Mouse (Mus musculus) midbrain, embryonic 16.5 days (tissue): ENCODE data around the gene T. TPM values are rescaled to one million over a fixed set of nuclear protein-coding genes. Genes with fewer than 3 reads are reported as not detected.

Source experiments
- ATAC-seq: fragments of 200-750 bp; cut with Nextera tagmentation; 2 replicates; pipeline ENCODE4 v1.8.0; 2017; ENCODE audit warnings: moderate TSS enrichment
- H3K27ac ChIP-seq: fragments of 300-500 bp; sonication (generic); 2 replicates; pipeline ENCODE4 v1.5.1; 2014; ENCODE audit warnings: mild to moderate bottlenecking, low read length, mixed read lengths
- H3K27me3 ChIP-seq: fragments of 300-500 bp; sonication (generic); 2 replicates; pipeline ENCODE4 v1.6.1; 2014; ENCODE audit warnings: low read depth, low read length, mixed read lengths; ENCODE audit not compliant: control insufficient read depth, insufficient read depth
- H3K36me3 ChIP-seq: fragments of 300-500 bp; sonication (generic); 2 replicates; pipeline ENCODE4 v1.6.1; 2014; ENCODE audit warnings: mild to moderate bottlenecking, low read length, moderate library complexity, mixed read lengths; ENCODE audit not compliant: control insufficient read depth, insufficient read depth
- H3K4me1 ChIP-seq: fragments of 300-500 bp; sonication (generic); 2 replicates; pipeline ENCODE4 v1.6.1; 2014; ENCODE audit warnings: mild to moderate bottlenecking, low read length, mixed read lengths; ENCODE audit not compliant: control insufficient read depth, insufficient read depth
- H3K4me2 ChIP-seq: fragments of 300-500 bp; sonication (generic); 2 replicates; pipeline ENCODE4 v1.6.1; 2014; ENCODE audit warnings: mild to moderate bottlenecking, low read length, mixed read lengths
- H3K4me3 ChIP-seq: fragments of 300-500 bp; sonication (generic); 2 replicates; pipeline ENCODE4 v1.5.1; 2014; ENCODE audit warnings: low read depth, mild to moderate bottlenecking, low read length, moderate library complexity, mixed read lengths
- H3K9ac ChIP-seq: fragments of 300-500 bp; sonication (generic); 2 replicates; pipeline ENCODE4 v1.6.1; 2014; ENCODE audit warnings: low read depth, low read length, mixed read lengths
- H3K9me3 ChIP-seq: fragments of 300-500 bp; sonication (generic); replicated peaks from 2 replicates; pipeline ENCODE4 v1.6.1; 2014; ENCODE audit warnings: mild to moderate bottlenecking, low read length, mixed read lengths; ENCODE audit not compliant: control insufficient read depth, poor library complexity, severe bottlenecking
- WGBS: fragments of 180-500 bp; shearing (Covaris S2); extraction: QIAGEN DNeasy Blood & Tissue Kit; methylation state at CpG from one replicate; pipeline ENCODE4 v1.1.7; 2014; 5-methylcytosine and 5-hydroxymethylcytosine counted together
- polyA plus RNA-seq: library from polyadenylated mRNA; unstranded; fragments of >200 nt; fragmentation: Nextera tagmentation; extraction: Ambion mirVana; gene quantifications from 2 replicates; pipeline ENCODE4 v1.2.1, GENCODE M21; 2015

T gene
- polyA plus RNA-seq, 1 experiment from 2014 or later = 0.44 TPM

DNA sequence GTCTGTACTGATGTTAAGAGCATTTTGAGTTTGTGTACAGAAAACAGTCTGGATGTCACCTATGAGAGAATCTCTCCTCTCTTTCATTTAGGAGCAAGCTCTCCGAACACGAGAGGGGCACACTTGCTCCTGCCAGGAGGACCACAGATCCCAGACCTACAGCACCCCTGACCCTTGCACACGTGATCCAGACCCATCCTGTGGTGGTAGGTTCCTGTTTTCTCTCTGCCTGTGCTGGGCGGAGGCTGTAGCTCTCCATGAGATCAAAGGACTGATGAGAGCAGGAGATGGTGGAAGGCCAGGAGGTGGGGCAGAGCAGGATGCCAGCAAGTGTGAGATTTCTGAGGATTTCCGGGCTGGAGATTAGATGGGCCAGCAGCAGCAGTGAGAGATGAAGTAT, 12.7 kb upstream of the T start:
- no peaks in the 10 kb centered on the region for H3K36me3 ChIP-seq

DNA sequence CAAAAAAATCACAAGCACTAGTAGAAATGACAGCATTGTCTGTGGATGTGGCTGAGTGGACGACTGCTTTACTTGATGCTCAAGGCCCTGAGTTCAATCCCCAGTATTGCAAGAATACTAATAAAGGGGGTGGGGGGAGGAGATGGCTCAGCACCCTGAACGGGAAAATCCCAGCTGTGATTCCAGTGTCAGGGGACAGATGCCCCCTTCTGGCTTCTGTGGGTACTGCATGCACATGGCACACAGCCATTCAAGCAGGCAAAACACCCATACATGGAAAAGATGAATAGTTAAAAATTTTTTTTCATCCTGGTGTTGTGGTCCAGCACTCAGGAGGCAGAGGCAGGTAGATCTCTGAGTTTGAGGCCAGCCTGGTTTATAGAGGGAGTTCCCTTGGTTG, 10.9 kb upstream of the T start:
- 38% methylated on average over 2 of the region's 2 CpGs for WGBS
- Histone ChIP-seq H3K9me3 (no peaks in the 10 kb centered on the region), H3K27me3 (no peaks in the 10 kb centered on the region; the same call in none of the 2 replicates), H3K27ac (no peak overlapping the region), H3K9ac (no peak overlapping the region), H3K4me1 (no peaks in the 10 kb centered on the region), H3K4me3 (no peak overlapping the region), H3K36me3 (no peaks in the 10 kb centered on the region), H3K4me2 (no peak overlapping the region)
- no peak for ATAC-seq

More for the DNA sequence above, 12.7 kb upstream of the T start:
- Histone ChIP-seq H3K4me3 (no peak overlapping the region), H3K9ac (no peak overlapping the region), H3K4me2 (no peak overlapping the region), H3K27ac (no peak overlapping the region), H3K9me3 (no peaks in the 10 kb centered on the region), H3K27me3 (no peaks in the 10 kb centered on the region), H3K4me1 (no peaks in the 10 kb centered on the region)
- no peak for ATAC-seq
- WGBS = 45% methylated on average over 5 of the region's 5 CpGs

DNA sequence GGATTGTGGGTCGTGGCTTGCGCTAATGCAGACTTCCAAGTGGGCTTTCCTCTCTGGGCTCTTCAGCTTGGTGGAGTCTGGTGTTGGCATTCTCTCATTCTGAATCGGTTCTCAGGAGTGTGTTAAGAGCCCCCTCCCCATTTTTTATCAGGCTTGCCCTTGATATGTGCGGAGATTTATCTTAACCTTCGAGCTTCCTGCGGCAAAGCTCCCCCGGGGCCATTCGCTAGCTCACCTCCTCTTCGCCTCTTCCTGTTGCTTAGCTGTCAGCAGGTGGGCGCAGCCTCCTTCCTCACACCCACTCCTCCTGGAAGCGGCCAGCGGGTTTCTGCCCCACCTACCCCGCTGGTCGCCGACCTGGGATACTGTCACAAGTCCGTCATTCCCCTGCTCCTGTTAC, 4.8 kb upstream of the T start:
- Histone ChIP-seq H3K4me2 (0 out of 2 replicates have a peak overlapping the region, but pooled peaks have one; percentile 16), H3K4me1 (peaks cover 14% of the 10 kb centered on the region), H3K9ac (no peak overlapping the region), H3K27me3 (peaks cover 54% of the 10 kb centered on the region), H3K27ac (no peak overlapping the region), H3K9me3 (no peaks in the 10 kb centered on the region), H3K4me3 (no peak overlapping the region), H3K36me3 (no peaks in the 10 kb centered on the region)
- 2% methylated on average over 16 of the region's 16 CpGs for WGBS
- no peak for ATAC-seq

DNA sequence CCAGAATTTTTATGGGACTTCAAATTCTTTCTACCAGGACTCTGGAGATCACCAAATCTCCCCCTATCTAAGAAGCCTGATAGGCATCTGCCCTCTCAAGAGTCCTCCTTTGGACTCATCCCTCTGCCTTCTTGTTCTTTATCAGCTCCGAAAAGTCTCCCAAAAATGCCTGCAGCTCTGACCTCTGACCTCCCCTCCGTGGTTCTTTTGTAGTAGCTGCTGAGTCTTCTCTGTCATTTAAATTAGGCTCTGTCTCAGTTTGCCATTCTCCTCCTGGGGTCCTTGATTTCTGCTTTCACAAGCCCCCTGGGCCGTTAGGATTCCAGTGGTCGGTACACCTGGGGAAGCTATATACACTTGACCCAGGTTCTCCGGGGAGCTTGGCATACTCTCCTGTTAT, 4.3 kb upstream of the T start:
- 3% methylated on average over 5 of the region's 5 CpGs for WGBS
- Histone ChIP-seq H3K9ac (no peak overlapping the region), H3K27ac (no peak overlapping the region), H3K4me3 (no peak overlapping the region), H3K4me2 (no peak overlapping the region), H3K36me3 (no peaks in the 10 kb centered on the region), H3K4me1 (peaks cover 14% of the 10 kb centered on the region), H3K27me3 (peaks cover 59% of the 10 kb centered on the region), H3K9me3 (no peaks in the 10 kb centered on the region)
- no peak for ATAC-seq

DNA sequence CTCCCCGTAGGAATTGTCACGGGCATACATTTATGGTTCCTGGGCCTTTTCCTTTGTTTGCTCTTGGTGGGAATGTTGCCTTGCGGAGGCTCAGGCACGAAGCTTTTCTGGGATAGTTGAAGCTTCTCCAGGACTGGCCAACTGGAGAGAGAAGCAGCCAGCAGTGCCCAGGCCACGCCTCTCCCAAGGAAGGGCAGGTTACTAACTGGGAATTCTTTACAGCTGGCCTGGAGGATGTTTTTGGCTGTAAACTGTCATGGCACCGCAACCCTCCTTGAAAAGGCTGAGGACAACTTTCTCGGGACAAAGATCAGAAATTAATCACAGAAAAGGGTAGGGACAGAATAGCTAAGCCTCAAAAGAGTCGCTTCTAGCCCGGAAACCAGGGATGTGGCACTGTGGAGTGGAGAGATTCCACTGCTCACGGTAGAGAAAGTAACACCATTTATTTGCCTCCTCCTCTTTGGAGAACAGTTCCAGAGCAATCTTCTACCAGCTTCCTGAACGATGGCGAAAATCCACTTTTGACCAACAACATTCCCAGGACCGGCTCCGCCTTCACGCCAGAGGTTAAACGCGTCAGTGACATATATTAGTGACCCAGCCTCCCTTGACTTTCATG, 1.9 kb upstream of the T start:
- Histone ChIP-seq H3K4me1 (peaks cover 14% of the 10 kb centered on the region), H3K4me2 (no peak overlapping the region), H3K27ac (no peak overlapping the region), H3K9me3 (no peaks in the 10 kb centered on the region), H3K36me3 (no peaks in the 10 kb centered on the region), H3K4me3 (no peak overlapping the region), H3K27me3 (peaks cover 81% of the 10 kb centered on the region), H3K9ac (no peak overlapping the region)
- WGBS = 3% methylated on average over 17 of the region's 17 CpGs
- no peak for ATAC-seq

DNA sequence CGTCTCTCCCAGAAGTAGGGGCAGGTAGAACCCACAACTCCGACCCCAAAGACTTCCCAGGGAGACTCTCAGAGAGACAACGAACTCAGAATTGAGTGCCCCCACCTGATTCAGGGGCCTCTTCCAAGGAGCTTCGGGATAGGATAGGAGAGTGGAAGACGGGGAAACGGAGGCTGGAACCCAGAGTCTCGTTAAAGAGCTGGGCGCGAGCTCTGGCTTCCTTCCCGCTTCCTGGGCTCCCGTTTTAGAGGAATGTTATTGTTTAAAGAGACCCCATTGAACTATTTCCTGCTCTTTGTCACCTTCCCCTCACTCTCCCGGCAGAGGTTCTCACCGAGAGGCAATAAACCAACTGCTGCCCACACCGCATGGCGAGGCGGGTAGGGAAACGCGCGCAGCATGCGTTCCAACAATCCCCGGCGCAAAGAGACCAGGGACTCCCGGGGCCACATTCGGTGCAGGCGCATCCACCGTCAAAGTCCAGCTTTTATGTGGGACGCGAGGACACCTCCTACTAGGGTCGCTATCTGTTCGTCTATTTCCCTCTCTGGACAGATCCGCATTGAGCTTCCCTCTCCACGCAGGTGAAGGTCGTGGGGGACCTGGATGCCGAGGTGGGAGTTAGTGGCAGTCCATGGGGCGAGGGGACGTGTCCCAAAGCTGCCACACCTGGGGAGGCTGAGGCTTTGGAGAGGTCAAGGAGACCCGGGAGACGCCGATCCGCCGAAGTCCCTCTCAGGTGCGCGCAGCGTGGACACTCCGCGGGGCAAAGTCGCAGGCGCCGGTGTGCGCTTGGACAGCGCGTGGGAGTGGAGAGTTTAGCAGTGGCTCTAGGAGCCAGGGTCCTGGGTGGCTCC, 874 bp upstream of the T start:
- Histone ChIP-seq H3K4me2 (peak overlapping the region; percentile 48), H3K27me3 (peaks cover 91% of the 10 kb centered on the region), H3K4me3 (peak overlapping the region; percentile 24), H3K36me3 (no peaks in the 10 kb centered on the region), H3K9ac (no peak overlapping the region), H3K4me1 (peaks cover 14% of the 10 kb centered on the region), H3K9me3 (no peaks in the 10 kb centered on the region), H3K27ac (no peak overlapping the region)
- no peak for ATAC-seq
- under 1% methylated on average over 52 of the region's 52 CpGs for WGBS

DNA sequence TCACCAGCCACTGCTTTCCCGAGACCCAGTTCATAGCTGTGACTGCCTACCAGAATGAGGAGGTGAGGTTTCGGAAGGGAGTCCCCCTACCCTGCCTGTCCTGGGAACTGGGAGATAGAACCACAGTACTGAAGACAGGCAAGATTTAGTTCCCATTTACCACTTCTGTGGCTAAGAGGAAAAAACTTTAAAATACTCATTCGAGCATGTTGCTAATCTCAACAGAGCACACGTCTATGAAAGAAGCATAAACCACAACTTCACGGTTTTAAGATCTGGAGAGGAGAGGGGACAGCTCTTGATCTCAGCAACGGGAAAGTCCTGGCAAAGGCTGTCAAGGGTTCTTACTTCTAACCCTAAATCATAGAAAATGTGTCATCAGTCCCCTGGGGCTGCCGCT, 2.0 kb downstream of the T start:
- H3K4me3 ChIP-seq = no peak overlapping the region
- peaks cover 68% of the 10 kb centered on the region for H3K27me3 ChIP-seq
- H3K4me1 ChIP-seq = peaks cover 8% of the 10 kb centered on the region
- no peak overlapping the region for H3K9ac ChIP-seq
- WGBS = 17% methylated on average over 7 of the region's 7 CpGs
- H3K36me3 ChIP-seq = no peaks in the 10 kb centered on the region
- ATAC-seq = no peak
- no peak overlapping the region for H3K4me2 ChIP-seq
- H3K27ac ChIP-seq = no peak overlapping the region
- no peaks in the 10 kb centered on the region for H3K9me3 ChIP-seq

DNA sequence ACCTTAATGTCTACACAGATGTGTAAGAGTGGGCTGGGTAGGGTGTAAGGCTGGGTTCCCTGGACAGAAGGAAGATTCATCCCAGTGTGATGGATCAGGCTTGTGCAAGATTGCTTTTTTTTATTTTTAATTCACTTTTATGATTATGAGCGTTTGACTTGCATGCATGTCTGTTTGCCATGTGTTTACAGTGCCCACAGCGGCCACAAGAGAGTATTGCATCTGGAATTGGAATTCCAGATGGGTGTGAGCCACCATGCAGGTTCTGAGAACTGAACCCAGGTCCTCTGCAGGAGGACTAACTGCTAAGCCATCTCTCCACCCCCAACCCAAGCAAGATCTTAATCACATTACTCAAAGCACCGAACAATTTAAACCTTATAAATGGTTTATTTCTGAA, 9.8 kb downstream of the T start:
- Histone ChIP-seq H3K27me3 (no peaks in the 10 kb centered on the region), H3K27ac (no peak overlapping the region), H3K4me2 (no peak overlapping the region), H3K4me1 (no peaks in the 10 kb centered on the region), H3K9ac (no peak overlapping the region), H3K9me3 (no peaks in the 10 kb centered on the region), H3K4me3 (no peak overlapping the region), H3K36me3 (no peaks in the 10 kb centered on the region)
- no peak for ATAC-seq
- 54% methylated on average over 3 of the region's 3 CpGs for WGBS

DNA sequence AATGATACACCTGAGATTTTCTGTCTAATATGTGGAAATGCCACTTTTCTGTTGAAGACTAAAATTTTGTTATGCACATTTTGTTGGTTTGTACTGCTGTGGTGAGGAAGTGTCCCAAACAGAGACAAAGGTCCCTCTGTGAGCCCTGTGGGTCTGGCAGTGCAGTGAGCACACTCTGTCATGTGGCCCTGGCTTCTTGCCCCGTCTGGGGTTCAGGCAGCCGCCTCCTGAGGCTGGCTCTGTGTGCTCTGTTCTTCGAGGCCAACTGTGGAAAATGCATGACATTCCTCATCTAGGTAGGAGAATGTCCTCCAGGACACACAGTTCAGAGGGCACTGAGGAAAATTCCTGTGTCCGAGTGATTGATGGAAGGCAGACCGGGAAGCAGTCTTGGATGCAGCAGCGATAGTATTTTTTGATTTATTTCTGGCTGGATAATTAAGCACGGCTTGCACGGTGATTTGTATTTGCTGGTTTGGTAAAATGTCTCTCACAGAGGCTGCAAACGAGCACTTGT, 13.5 kb downstream of the T start:
- 61% methylated on average over 9 of the region's 9 CpGs for WGBS

More for the DNA sequence above, 13.5 kb downstream of the T start:
- Histone ChIP-seq H3K9ac (no peak overlapping the region), H3K27ac (no peak overlapping the region), H3K36me3 (no peaks in the 10 kb centered on the region), H3K4me3 (no peak overlapping the region), H3K4me1 (no peaks in the 10 kb centered on the region), H3K27me3 (no peaks in the 10 kb centered on the region), H3K9me3 (no peaks in the 10 kb centered on the region), H3K4me2 (no peak overlapping the region)
- no peak for ATAC-seq
